Mouse (Mus musculus): ENCODE results near the gene Tmem259. TPM values are rescaled to one million over a fixed set of nuclear protein-coding genes. Genes with fewer than 3 reads are reported as not detected.

The Tmem259 gene
- polyA plus RNA-seq, 1 experiment = 219 TPM

GRCm38 (mm10) chr10:79987771-79988505 lies 3.8 kb upstream of the Tmem259 start:
- no peak for DNase-seq (ENCODE audit: low read depth)

GRCm38 (mm10) chr10:79986963-79987362 lies 2.8 kb upstream of the Tmem259 start:
- no peak for DNase-seq (ENCODE audit: low read depth)

GRCm38 (mm10) chr10:79986232-79986878 lies 2.2 kb upstream of the Tmem259 start:
- no peak for DNase-seq (ENCODE audit: low read depth)

- no peak for DNase-seq (ENCODE audit: low read depth)
These were observed 1.5 kb upstream of the Tmem259 start for GRCm38 (mm10) chr10:79985334-79986231.

- peak; percentile 94 for DNase-seq (ENCODE audit: low read depth)
These were observed 741 bp upstream of the Tmem259 start for GRCm38 (mm10) chr10:79984871-79985270.

GRCm38 (mm10) chr10:79983670-79984069 lies 460 bp downstream of the Tmem259 start:
- no peak for DNase-seq (ENCODE audit: low read depth)

GRCm38 (mm10) chr10:79983205-79983604 lies 925 bp downstream of the Tmem259 start:
- no peak for DNase-seq (ENCODE audit: low read depth)

GRCm38 (mm10) chr10:79979401-79980155 lies 4.6 kb downstream of the Tmem259 start:
- DNase-seq (ENCODE audit: low read depth) = no peak

GRCm38 (mm10) chr10:79978061-79978460 lies 6.1 kb downstream of the Tmem259 start:
- no peak for DNase-seq (ENCODE audit: low read depth)

GRCm38 (mm10) chr10:79977324-79977723 lies 6.8 kb downstream of the Tmem259 start:
- DNase-seq (ENCODE audit: low read depth) = no peak

GRCm38 (mm10) chr10:79976722-79977107 lies 7.4 kb downstream of the Tmem259 start:
- no peak for DNase-seq (ENCODE audit: low read depth)

GRCm38 (mm10) chr10:79976071-79976721 lies 7.9 kb downstream of the Tmem259 start:
- DNase-seq (ENCODE audit: low read depth) = no peak

GRCm38 (mm10) chr10:79974668-79975067 lies 9.5 kb downstream of the Tmem259 start:
- DNase-seq (ENCODE audit: low read depth) = no peak

- DNase-seq (ENCODE audit: low read depth) = no peak
These were observed 10.0 kb downstream of the Tmem259 start for GRCm38 (mm10) chr10:79974087-79974486.

- DNase-seq (ENCODE audit: low read depth) = no peak
These were observed 11.3 kb downstream of the Tmem259 start for GRCm38 (mm10) chr10:79972831-79973230.

- no peak for DNase-seq (ENCODE audit: low read depth)
These were observed 13.0 kb downstream of the Tmem259 start for GRCm38 (mm10) chr10:79971183-79971497.

- DNase-seq (ENCODE audit: low read depth) = no peak
These were observed 13.5 kb downstream of the Tmem259 start, which contains the start of gene Grin3b for GRCm38 (mm10) chr10:79970415-79971182. Gene Grin3b, plus strand, starts transcription at chr10:79970715.

- no peak for DNase-seq (ENCODE audit: low read depth)
These were observed 15.0 kb downstream of the Tmem259 start for GRCm38 (mm10) chr10:79969124-79969568.

- no peak for DNase-seq (ENCODE audit: low read depth)
These were observed 15.9 kb downstream of the Tmem259 start for GRCm38 (mm10) chr10:79968181-79968580.

- DNase-seq (ENCODE audit: low read depth) = no peak
These were observed 17.2 kb downstream of the Tmem259 start for GRCm38 (mm10) chr10:79966886-79967400.

All from gonadal fat pad, adult 2 months (tissue).